ENCODE assay signal across 15 mouse cellular contexts in the genomic region with DNA sequence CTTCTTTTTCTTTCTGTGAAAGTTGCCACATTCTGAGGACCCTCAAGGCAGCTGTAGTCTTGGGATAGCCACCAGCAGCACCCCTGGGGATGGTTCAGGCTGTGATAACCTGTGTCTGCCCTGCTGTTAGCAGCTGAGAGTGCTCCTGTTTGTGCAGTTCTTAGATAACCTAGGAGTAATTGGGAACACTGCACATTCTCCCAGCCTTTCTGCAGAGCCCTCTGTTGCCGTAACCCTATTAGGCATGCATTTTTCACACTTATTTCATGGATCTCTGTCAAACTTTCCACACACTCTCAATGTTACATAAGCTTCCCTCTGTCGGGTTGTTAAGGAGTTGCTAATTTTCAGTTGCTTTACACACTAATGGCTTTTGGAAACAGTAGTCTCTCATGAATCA. TPM values are rescaled to one million over a fixed set of nuclear protein-coding genes. Genes with fewer than 3 reads are reported as not detected.
DNase-seq lines count a peak whose midpoint lies in the region; ATAC-seq and TF ChIP-seq lines count a peak whose summit lies in the region.
"Had no signal": no experiment of that assay in that cellular context is flagged by ENCODE, and none has a peak within 500 bp of the region (broad histone marks: within the 10 kb centered on the region; RNA-seq: fewer than 3 reads in every experiment).

No protein-coding gene starts in this region.

- peaks cover 13% of the 10 kb centered on the region for H3K4me1 ChIP-seq in forebrain, embryonic 15.5 days
- no peaks in the 10 kb centered on the region for H3K4me1 ChIP-seq in forebrain, embryonic 11.5 days (replicated peaks; ENCODE audit: control insufficient read depth, insufficient read depth, low read length)
- H3K4me1 ChIP-seq in kidney, adult 2 months (ENCODE audit: control insufficient read depth, insufficient read depth, low read length), result peaks cover 6% of the 10 kb centered on the region
- peaks cover 38% of the 10 kb centered on the region for H3K4me1 ChIP-seq in limb, embryonic 13.5 days
- H3K4me1 ChIP-seq in cerebellum, adult 2 months (ENCODE audit: control insufficient read depth, insufficient read depth, low read length), result no peaks in the 10 kb centered on the region
- H3K4me1 ChIP-seq: intestine, embryonic 15.5 days had no signal

- no peaks in the 10 kb centered on the region for H3K36me3 ChIP-seq in forebrain, embryonic 15.5 days
- no peaks in the 10 kb centered on the region for H3K36me3 ChIP-seq in forebrain, embryonic 11.5 days (ENCODE audit: control insufficient read depth, insufficient read depth, low read length)
- H3K36me3 ChIP-seq in kidney, adult 2 months (ENCODE audit: control insufficient read depth, insufficient read depth, low read length), result no peaks in the 10 kb centered on the region
- H3K36me3 ChIP-seq in limb, embryonic 13.5 days, result no peaks in the 10 kb centered on the region
- H3K36me3 ChIP-seq: intestine, embryonic 15.5 days had no signal

- 0 out of 2 replicates have a peak overlapping the region, but pooled peaks have one; percentile 12 for H3K27ac ChIP-seq in forebrain, embryonic 15.5 days (replicated peaks)
- no peak overlapping the region for H3K27ac ChIP-seq in forebrain, embryonic 11.5 days (ENCODE audit: low read depth, low read length)
- H3K27ac ChIP-seq in kidney, adult 2 months (ENCODE audit: insufficient read depth, low read depth, low read length), result no peak overlapping the region
- no peak overlapping the region; the same call in 1 of the 2 replicates for H3K27ac ChIP-seq in limb, embryonic 13.5 days
- H3K27ac ChIP-seq in cerebellum, adult 2 months (ENCODE audit: insufficient read depth, low read length), result no peak overlapping the region
- H3K27ac ChIP-seq: intestine, embryonic 15.5 days; macrophage had no signal

- no peak overlapping the region for H3K4me2 ChIP-seq in forebrain, embryonic 15.5 days (replicated peaks)
- H3K4me2 ChIP-seq in forebrain, embryonic 11.5 days (ENCODE audit: low read depth, low read length, severe bottlenecking), result no peak overlapping the region
- no peak overlapping the region for H3K4me2 ChIP-seq in limb, embryonic 13.5 days (replicated peaks)
- H3K4me2 ChIP-seq: intestine, embryonic 15.5 days had no signal

- ATAC-seq in forebrain, embryonic 15.5 days (replicated peaks), result peak; percentile 65
- no peak for ATAC-seq in forebrain, embryonic 11.5 days (replicated peaks; ENCODE audit: low FRiP score)
- ATAC-seq in limb, embryonic 13.5 days (ENCODE audit: low FRiP score, low read depth), result peak; percentile 59
- no peak for ATAC-seq in cerebellum, adult (ENCODE audit: insufficient number of reproducible peaks, low FRiP score, low TSS enrichment)
- ATAC-seq: activated CD4-positive, CD25-positive, alpha-beta regulatory T cell, adult 4 months; intestine, embryonic 15.5 days had no signal

- no peaks in the 10 kb centered on the region for H3K9me3 ChIP-seq in forebrain, embryonic 15.5 days
- no peaks in the 10 kb centered on the region for H3K9me3 ChIP-seq in forebrain, embryonic 11.5 days (ENCODE audit: control insufficient read depth, low read length)
- H3K9me3 ChIP-seq in limb, embryonic 13.5 days, result no peaks in the 10 kb centered on the region
- H3K9me3 ChIP-seq: intestine, embryonic 15.5 days had no signal

- no peak overlapping the region for H3K9ac ChIP-seq in forebrain, embryonic 15.5 days (replicated peaks)
- no peak overlapping the region for H3K9ac ChIP-seq in forebrain, embryonic 11.5 days (ENCODE audit: low read length)
- no peak overlapping the region for H3K9ac ChIP-seq in limb, embryonic 13.5 days
- H3K9ac ChIP-seq: intestine, embryonic 15.5 days had no signal

- H3K27me3 ChIP-seq in forebrain, embryonic 15.5 days, result no peaks in the 10 kb centered on the region
- no peaks in the 10 kb centered on the region for H3K27me3 ChIP-seq in forebrain, embryonic 11.5 days (ENCODE audit: control insufficient read depth, insufficient read depth, low read length)
- H3K27me3 ChIP-seq in kidney, adult 2 months (replicated peaks; ENCODE audit: control insufficient read depth, insufficient read depth, low read length), result no peaks in the 10 kb centered on the region
- no peaks in the 10 kb centered on the region for H3K27me3 ChIP-seq in limb, embryonic 13.5 days
- no peaks in the 10 kb centered on the region for H3K27me3 ChIP-seq in cerebellum, adult 2 months (ENCODE audit: control insufficient read depth, insufficient read depth, low read length)
- H3K27me3 ChIP-seq: intestine, embryonic 15.5 days had no signal

- DNase-seq in forebrain, embryonic 11.5 days (ENCODE audit: low spot score), result no peak
- DNase-seq in kidney, adult 2 months, result peak; percentile 7
- no peak for DNase-seq in kidney, postnatal 25 days
- DNase-seq in Muller cell, postnatal 12 days (ENCODE audit: inconsistent ontology term), result peak; percentile 68
- DNase-seq in cerebellum, adult 2 months, result no peak
- DNase-seq: cerebellum, postnatal 10 days; kidney, postnatal 36 days; lung, adult 18-20 months; thymus, postnatal 4 days had no signal

- no peak overlapping the region for H3K4me3 ChIP-seq in forebrain, embryonic 15.5 days
- no peak overlapping the region for H3K4me3 ChIP-seq in forebrain, embryonic 11.5 days (ENCODE audit: low read depth, low read length)
- no peak overlapping the region for H3K4me3 ChIP-seq in kidney, adult 2 months (ENCODE audit: insufficient read depth, low read depth, low read length)
- H3K4me3 ChIP-seq in limb, embryonic 13.5 days, result no peak overlapping the region
- H3K4me3 ChIP-seq in cerebellum, adult 2 months (replicated peaks; ENCODE audit: insufficient read depth, low read depth, low read length), result no peak overlapping the region
- H3K4me3 ChIP-seq: intestine, embryonic 15.5 days had no signal

- 32% methylated on average over 2 of the region's 2 CpGs for WGBS in forebrain, embryonic 15.5 days
- 53% methylated on average over 2 of the region's 2 CpGs for WGBS in forebrain, embryonic 11.5 days
- WGBS in kidney, adult 2 months, result 40% methylated on average over 2 of the region's 2 CpGs
- 48% methylated on average over 2 of the region's 2 CpGs for WGBS in limb, embryonic 13.5 days
- 61% methylated on average over 2 of the region's 2 CpGs for WGBS in cerebellum, adult 2 months

- TF ChIP-seq POLR2A in kidney, adult 2 months (IDR thresholded peaks at IDR 0.05; ENCODE audit: low read depth, low read length), result no peak
- no peak for TF ChIP-seq POLR2A in cerebellum, adult 2 months (IDR thresholded peaks at IDR 0.05; ENCODE audit: borderline replicate concordance, insufficient read depth, low read length)

- no peak for TF ChIP-seq CTCF in kidney, adult 2 months (conservative IDR thresholded peaks at IDR 0.05; ENCODE audit: insufficient read depth, insufficient read length, low read depth, low read length)
- no peak for TF ChIP-seq CTCF in cerebellum, adult 2 months (IDR thresholded peaks at IDR 0.05; ENCODE audit: borderline replicate concordance, insufficient read depth, low read depth, low read length)

RNA-seq across cellular contexts. Expression of gene Sema5a, which starts 34.0 kb away (rescaled TPM):
- 12.6 and 16.0 TPM in 2 replicates for polyA plus RNA-seq in forebrain, embryonic 15.5 days (2015; fragmentation: Nextera tagmentation; extraction: Ambion mirVana)
- polyA plus RNA-seq in forebrain, embryonic 11.5 days (2014; fragmentation: Nextera tagmentation; extraction: Ambion mirVana), result 14.5 and 16.2 TPM in 2 replicates
- 11.6 and 12.9 TPM in 2 replicates for polyA plus RNA-seq in kidney, adult 2 months (2012; rRNA removed)
- polyA plus RNA-seq in limb, embryonic 13.5 days (2015; fragmentation: Nextera tagmentation; extraction: Ambion mirVana), result 39.4 and 42.2 TPM in 2 replicates
- 11.1 and 11.3 TPM in 2 replicates for polyA plus RNA-seq in cerebellum, adult 2 months (2012; rRNA removed)
- polyA plus RNA-seq: activated CD4-positive, CD25-positive, alpha-beta regulatory T cell, adult 4 months; macrophage had no signal

Comparison
In these comparisons a context has a peak if more than half of its experiments do, and no peak if none do; other contexts are left out.
1. ATAC-seq: peak in forebrain, embryonic 15.5 days (single experiment) and limb, embryonic 13.5 days (single experiment); none in forebrain, embryonic 11.5 days (single experiment) and cerebellum, adult (single experiment).
2. DNase-seq: peak in kidney, adult 2 months (single experiment) and Muller cell, postnatal 12 days (single experiment); none in forebrain, embryonic 11.5 days (single experiment), kidney, postnatal 25 days (0 of 2) and cerebellum, adult 2 months (0 of 2).